Mouse (Mus musculus): ENCODE results near the gene Tmem229b. TPM values are rescaled to one million over a fixed set of nuclear protein-coding genes. Genes with fewer than 3 reads are reported as not detected.
A peak's percentile ranks its signal among the peaks of the same experiment; 100 is the strongest.
"Not testable (repeated sequence)": the region's sequence is repeated elsewhere in the genome, so short reads cannot be mapped to it uniquely, and the experiment has no call there.

Tmem229b gene
- total RNA-seq (2021): 5.2 and 9.0 TPM in 2 replicates
- long read RNA-seq, partial matches to known transcripts: 0 of 3 reads
- long read RNA-seq, other reads (novel, unspliced or antisense): 3 of 3 reads

DNA sequence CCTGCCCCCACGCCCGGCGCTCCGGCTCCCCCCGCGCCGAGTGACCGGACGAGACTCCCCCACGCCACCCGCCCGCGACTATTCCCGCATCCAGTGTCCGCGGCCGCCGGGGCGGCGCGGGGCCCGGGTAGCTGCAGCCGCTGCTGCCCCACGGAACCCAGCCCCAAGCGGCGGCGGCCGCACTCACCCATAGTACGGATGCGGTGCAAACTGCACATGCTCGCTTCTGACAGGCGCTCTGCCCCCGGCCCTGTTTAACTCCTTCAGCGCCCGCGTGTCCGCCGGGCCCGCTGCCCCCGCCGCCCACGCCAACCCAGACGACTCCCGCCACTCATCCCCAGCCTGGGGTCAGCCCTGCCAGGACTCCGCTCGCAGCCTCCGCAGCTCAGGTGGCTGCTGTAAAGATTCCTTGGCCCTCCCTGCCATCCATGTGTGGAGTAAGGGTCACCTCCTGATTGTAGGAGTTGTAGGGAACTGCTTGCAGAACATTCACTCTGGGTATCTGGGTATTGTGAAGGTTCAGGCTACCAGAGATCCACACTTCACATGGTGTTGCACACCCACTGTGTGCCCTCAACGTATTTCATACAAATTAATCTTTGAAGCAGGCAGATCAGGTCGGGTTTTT, at the start of gene Tmem229b:
TSS of gene Tmem229b (minus strand) at position 502 of the 628 bp plus-strand sequence.
- DNase-seq: peak; percentile 66

DNA sequence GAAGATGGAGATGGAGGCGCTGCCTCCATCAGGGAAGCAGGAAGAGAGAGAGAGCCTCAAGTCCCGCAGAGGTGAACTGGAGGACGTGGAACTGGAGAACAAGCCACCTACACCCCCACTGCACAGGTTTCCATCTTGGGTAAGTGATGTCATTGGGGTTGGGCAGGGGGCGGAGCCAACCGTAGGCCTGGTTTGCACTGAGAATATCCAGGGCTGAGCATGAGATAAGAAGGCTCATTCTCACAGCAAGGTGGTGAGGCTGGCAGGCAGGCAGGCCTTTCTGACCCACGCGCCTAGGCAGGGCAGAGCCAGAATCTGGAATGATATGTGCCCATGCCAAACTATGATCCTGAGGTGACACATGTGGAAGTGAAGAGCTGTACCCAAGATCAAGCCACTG, 47.8 kb upstream of the Tmem229b start:
- no peak for DNase-seq

DNA sequence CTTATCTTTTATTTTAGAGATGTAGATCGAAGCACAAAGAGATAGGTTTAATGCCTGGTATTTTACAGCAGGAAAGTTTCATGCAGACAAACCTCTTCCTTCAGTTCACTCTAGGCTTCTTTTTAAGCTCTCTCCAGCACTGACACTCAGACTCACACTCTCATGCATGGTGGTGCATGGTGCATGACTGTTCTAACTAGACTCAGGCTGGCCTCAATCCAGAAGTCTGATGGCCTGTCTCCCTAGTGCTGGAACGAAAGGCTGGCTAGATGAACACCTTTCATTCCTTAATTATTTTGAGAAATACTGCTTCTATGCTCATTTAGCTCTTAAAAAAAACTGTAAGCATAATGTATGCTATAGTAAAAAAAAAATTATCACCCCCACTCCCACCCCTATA, 44.6 kb upstream of the Tmem229b start:
- DNase-seq: no peak

DNA sequence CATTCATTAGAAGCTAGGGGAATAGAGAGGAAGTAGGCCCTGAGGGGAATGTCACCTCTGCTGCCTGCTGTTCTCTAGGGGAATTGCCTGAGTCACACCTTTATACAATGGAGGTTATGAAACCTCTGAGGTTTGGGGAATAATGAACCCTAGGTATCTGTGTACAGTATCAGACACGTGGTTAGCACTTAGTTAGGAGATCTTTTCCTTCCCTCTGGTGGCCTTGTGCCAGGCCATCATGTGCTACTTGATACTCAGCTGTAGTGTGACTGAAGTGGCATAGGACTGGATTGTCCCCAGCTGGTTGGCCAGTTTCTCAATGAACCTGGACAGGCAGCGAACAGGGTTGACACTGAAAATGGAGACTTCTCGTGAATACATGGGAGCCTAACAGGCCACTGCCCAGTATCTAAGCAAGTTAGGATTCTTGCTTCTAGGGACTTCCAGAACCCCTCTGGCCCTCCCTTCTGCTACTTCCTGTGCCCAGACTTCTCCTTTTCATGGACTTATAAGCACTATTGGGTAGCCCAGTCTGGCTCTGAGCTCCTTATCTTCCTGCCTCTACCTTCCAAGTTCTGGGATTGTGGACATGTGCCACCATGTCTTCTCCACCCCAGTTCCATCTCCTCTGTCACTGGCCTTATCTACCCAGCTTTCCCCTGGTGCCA, 43.3 kb upstream of the Tmem229b start:
- DNase-seq: no peak

DNA sequence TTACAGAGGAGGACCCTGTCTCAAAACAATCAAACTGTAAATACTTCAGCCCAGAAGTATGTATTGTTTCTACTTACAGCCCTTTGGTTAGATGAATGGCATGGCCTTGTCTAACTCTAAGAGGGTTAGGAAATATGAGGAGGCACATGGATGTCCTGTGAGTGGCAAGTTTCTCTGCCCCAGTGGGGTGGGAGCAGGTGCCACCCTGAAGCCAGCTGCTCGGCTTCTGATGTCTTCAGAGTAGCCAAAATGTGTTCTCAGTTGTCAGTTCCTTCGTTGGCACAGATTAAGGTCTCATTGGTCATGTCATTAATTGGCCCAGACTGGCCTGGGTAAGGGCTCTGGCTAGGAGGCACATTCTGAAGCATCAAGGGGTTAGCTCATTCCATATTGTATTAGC, 42.4 kb upstream of the Tmem229b start:
- DNase-seq: no peak

DNA sequence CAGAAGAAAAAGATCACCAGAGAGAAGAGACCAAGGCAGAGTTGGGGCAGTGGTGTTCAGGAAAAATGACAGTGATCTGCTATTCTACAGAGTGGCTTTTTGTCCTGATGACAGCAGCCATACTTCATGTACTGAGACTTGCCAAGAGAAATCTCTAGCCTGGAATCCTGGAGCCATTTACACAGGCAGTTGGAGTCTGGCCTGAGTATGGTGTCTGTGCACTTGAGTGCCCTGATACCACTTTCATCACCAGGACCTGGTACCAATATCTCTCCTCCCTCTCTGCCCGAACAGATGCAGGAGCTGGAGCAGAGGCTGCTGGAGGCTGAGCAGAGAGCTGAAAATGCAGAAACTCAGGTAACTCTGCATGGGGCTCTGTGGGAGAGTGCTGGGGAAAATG, 41.5 kb upstream of the Tmem229b start:
- DNase-seq: no peak

DNA sequence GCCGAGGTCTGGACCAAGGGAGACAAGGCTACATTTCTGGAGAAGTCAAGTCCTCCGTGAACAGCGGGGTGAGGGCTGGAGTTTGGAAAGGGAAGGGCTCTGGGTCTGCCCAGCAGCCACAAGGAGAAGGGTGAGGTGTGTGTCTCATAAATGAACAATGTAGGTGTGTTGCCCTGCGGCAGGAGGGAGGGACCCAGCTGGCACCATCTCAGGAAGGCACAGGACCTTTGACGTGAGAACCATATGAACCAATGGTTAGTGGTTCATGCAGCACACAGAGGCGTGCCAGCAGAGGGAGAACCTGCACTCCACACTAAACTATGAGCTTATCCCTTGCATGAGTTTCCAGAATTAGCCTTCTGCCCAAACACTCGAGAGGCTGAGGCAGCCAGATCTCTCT, 39.8 kb upstream of the Tmem229b start:
- DNase-seq: no peak

DNA sequence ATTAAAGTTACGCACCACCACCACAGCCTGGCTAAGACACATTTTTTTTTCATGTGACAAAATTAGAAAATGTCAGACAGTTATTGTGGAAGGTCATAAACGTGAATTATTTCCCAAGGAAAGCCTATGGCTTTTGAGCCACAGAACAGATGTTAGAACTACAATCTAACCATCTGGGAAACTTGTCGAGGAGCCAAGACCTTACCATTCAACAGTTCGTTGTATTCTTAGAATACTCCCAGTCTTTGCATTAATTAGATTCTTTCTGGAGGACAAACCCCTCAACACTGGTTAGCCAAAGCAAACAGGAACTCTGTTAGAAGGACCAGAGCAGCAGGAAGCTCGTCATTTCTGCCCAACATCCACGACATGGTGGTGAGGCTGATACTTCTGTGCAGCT, 38.7 kb upstream of the Tmem229b start:
- no peak for DNase-seq

DNA sequence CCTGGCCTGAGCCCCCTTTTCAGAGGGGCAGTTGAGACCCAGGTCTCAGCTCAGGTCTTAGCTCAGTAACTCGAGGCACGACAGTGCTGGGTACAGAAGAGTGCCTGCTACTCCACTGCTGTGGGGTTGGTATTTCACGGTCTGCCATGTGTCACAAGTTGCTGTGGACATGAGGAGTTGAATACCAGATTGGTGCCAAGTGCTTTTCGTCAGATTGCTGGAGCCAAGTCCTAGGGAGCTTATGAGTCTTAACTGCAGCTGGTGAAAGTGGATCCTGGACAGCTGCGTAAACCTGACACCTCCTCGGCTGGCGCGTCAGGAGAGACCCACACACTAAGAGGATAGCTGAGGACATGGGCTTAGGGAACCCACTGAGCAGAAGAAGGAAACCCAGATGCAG, 37.2 kb upstream of the Tmem229b start:
- no peak for DNase-seq

DNA sequence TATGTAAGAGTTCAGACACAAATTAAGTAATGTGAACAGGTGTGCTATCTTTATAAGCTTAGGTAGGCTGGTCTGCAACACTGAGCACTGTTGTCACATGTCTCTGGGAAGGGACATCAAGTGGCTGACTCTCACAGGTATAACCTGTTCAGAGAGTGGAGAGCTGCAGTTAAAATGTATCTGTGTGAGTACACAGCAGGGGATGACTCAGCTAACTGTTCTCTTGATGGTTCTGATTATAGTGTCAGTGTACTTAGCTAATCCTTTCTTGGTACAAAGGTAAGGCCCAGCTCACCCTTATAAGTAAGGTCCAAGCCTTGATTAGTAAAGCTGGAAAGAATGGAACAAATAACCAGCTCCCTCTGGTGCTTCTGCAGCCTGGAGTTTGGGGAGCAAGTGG, 34.0 kb upstream of the Tmem229b start:
- no peak for DNase-seq

DNA sequence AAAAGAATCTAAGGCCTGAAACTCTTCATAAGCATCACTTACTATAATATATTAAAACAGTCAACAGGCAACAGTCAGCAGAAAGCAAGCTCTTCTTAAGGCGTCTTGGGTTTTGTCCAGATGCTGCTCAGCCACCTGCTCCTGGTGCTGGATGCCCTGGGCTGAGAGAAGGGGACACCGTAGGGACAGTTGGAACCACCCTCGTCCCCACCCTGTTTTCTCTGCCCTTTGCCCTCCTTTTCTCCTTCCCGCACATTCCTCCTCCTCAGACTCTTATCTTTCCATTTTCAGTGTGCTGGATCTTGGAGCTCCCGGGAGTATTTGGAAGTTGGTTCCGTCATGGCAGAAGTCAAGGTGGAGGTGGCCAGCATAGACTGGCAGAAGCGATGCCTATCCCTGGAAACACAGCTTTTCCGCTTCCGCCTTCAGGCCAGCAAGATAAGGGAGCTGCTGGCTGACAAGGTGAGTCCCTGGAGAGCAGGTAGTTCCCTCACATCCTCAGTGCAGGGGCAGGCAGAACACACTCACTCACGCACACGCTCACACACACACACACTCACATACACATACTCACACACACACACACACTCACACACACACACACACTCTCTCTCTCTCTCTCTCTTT, 32.9 kb upstream of the Tmem229b start:
- DNase-seq: no peak

DNA sequence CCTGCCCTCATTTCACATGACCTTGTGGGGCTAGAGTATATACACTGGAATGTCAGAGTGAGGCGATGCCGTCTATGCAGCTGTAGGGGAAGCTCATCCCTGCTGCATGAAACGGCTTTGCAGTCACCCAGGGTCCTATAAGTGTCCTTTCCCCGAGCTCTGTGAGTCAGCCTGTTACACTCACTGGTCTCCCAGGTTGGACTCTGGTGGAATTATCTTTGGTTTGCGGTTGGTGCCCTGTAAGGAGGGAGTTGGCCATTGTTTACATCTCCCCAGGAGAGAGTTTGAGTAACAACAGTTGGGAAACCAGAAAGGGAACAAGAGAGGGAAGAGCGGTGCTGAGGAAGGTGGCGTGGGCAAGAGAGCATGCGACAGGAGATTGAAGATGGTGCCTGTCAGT, 32.3 kb upstream of the Tmem229b start:
- no peak for DNase-seq

DNA sequence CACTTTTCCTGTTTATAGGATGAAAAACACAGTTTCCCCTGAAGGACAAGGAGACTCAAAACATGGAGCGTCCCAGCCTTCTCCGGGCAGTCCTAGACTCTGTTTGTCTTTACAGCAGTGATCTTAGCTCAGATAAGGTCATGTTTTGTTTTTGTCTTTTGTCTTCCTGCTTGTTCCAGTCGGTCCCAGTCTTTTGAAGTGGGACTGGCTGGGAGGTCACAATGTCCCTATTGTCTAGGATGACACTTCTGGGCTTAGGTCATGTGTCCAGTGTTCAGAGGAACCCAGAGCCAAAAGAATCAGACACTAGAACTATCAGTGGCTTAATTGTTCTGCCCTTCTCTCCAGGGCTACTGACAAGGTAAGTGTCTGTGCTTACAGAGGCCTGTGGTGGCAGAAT, 27.9 kb upstream of the Tmem229b start:
- no peak for DNase-seq

DNA sequence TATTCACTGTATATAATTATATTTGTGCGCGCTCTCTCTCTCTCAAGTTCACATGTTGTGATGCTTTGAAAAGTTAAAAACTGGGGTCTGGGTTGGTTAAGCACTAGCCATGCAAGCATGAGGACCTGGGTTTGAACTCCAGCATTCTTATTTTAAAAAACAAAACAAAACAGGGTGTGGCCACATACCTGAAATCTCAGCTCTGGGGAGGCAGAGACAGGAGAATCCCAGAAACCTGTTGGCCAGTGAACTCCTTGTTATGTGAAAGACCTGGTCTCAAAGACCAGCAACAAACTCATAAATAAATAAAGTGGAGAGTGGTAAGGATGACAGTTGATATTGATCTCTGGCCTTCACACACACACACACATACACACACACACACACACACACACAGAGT, 26.9 kb upstream of the Tmem229b start:
- DNase-seq: no peak

DNA sequence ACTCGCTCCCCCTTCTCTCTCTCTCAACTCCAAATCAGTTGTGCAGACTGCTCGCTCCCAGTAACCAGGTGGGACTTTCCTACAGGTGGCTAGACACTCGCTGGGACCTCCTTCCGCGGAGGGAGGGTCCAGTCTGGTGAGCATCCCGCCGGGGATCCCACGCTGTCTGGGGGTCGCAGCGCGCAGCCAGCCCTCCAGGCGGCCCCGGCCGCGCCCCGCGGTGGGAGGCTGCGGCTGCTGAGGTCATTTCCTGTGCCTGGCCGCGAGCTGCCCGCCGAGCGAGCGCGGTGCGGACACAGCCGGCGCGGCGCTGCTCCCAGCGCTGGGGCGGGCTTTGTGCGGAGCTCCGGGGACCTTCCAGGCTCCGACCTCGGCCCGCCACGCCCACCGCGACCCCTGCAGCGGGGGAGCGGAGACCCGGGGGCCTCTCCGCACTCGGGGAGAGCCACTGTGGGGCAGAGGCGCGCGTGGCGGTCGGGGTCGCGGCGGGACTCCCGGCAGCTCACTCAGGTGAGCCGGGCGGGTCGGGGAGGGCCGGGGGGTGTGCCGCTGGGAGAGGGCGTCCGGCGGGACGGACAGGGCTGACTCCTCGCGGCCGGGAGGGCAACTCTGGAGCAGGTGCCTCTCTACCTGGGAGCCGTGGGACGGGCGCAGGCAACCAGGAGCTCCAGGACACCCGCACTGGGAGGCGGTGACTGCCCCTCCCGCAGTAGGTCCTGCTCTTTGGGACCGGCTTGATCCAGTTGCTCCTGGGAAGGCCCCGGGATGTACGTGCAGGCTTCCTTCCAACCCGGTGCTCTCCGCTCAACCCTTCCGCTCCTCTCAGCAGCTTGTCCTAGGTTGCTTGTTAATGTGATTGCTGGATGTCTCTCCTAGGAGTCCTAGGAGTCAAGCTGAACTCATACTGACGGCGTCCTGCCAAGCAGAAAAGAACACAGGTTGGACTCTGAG, 21.8 kb upstream of the Tmem229b start, which contains the start of gene Plekhh1:
TSS of gene Plekhh1 (plus strand) at position 253 of the 951 bp plus-strand sequence.
- peak; percentile 64 for DNase-seq

DNA sequence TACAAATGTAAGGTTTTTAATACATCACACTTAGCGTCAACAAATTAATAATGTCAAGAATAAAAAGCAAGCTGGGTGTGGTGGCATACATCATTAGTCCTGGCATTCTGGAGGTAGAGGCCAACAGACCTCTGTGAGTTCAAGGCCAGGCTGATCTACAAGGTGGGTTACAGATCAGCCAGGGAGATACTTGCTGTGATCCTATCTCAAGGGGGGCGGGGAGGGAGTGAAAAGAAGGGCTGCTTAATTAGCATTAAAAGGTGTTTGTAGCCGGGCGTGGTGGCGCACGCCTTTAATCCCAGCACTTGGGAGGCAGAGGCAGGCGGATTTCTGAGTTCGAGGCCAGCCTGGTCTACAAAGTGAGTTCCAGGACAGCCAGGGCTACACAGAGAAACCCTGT, 20.1 kb upstream of the Tmem229b start:
- not testable (repeated sequence) for DNase-seq

DNA sequence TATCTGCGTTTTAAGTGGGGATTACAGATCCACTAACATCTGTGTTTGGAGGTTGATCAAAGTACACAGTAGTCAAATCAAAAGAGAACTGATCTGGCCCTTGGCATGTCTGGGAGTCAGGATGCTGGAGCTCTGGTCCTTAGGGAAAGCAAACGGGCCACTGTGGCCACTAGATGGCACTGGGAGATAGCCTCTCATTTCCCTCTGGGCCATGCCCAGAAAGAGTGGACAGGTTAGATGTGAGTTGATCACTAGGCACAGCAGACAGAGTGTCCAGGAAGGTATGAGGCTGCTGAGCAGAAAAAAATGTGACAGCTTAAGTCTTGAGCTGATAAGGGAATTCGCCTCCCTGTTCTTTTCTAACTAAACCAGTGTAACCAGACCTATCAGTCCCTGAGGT, 15.5 kb upstream of the Tmem229b start:
- peak; percentile 63 for DNase-seq

DNA sequence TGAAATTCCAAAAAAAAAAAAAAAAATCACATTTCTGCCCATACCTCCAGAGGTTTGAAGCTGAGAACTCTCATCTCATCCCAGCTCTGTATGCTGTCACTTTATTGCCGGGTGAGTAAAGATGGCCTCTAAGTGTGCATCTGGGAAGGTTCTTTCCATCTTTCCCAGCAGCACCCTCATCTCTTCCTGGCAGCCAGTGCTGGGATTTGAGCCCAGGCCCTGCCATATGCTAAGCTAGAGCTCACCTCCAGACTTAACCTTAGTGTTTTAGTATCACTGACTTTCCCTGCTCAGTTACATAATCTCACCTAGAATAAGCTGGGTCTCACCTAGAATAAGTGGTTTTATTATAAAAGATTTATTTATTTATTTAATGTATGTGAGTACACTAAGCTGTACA, 14.5 kb upstream of the Tmem229b start:
- DNase-seq: no peak

DNA sequence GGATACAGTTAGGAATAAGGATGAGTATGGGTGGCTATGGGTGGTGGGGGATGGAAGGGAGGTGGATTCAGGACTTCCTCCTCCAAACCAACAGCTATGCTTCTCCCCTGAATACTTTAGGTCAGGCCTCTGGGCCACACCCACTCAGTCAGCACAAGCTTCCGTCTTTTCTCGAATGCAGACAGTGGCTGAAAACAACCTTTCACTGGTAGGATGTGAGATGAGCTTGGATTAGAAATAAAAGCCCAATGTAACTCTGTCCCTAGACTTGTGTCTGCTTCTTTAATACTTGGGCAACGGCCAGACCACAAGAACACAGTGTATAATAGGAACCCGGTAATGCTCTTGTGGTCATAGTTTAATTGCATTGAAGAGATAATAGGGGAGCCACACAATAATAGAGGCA, 10.6 kb upstream of the Tmem229b start:
- DNase-seq: no peak

DNA sequence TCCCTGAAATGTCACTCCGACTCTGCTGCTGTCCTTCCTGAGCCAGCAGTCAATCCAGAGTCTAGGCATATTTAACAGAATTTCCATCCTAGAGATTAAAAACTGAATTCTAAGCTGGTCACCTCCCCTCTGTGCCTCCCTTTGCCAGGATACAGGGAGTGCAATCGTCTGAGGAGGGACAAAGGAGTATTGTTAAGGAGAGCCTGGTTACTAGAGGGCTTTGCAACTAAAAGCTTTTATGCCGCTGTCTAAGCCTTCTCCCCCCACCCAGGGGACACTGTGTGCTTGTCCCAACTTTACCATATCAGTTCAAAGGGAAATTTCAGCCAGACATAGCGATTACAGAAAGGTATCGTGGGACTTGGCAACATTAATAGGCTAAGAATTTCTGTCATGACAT, 8.7 kb upstream of the Tmem229b start:
- no peak for DNase-seq

DNA sequence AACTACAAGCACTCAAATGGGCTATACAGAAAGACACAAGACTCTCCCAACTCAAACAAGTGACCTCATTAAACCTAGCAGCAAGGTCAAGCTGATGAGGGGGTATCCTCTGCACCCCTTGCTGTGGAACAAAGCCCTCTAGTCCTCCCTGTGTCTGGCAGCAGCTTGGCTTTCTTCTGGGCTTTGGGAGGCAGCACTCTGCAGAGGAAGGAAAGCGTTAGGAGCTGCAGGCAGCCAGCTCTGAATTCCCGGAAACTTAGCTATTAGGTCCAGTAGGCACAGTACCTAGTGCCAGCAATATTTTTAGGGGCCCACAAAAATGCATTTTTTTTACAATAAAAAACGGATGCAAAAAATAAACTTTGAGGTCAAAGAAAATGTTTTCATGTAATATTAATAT, 3.1 kb upstream of the Tmem229b start:
- DNase-seq: no peak

DNA sequence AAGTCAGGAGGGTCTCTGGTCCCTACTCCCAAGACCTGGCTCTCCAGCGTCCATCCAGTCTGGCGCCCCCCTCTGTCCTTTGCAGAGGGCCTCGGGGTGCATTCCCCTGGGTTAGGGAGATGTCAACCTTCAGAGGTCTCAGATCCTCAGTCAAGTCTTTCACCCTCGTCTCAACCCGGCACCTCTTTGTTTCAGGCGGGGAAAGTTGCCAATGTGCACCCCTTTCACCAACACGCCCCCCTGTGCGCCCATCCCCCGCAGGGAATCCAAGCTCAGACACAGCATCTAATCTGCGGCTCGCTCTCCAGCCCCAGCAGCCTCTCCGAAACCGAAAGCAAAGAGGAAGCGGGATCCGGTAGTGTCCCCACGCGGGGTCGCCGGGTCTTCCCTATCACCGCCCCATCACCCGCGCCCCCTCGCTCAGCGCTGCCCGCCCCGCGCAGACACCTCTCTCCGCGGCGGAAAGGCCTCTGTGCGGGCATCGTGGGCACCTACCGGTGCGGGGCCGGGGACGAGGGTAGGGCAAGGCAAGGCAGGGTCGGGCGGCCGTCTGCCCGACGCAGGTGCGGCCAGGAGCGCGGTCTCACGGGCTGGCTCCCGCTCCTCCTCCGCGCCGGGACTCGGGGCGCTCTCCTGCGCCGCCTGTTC, 825 bp downstream of the Tmem229b start:
- DNase-seq: peak; percentile 54
